Mouse (Mus musculus): Measurements from ENCODE around the gene 9130213A22Rik.

DNA sequence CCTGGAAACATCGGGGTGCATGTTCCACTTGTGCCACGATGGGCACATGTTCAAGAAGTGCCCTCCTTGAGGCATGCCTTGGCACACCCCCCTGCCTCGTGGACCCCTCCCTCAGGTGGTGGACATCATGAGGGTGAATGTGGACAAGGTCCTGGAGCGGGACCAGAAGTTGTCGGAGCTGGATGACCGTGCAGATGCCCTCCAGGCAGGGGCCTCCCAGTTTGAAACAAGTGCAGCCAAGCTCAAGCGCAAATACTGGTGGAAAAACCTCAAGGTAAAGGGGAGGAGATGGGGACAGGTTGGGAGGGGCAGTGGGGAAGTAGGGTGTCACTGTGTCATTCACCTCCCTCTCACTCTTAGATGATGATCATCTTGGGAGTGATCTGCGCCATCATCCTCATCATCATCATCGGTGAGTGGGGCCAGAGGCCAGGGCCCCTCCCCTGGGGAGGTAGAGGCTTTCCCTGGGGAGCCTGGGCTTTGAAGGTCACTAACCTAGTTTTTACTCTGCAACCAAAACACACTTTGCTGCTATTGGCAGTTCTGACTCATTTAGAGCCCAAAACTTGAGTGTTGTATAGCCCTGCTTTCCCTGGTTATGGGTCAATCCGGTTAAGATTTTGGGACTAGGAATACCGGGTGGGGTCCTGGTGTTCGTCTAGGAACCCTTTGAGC, 32.6 kb downstream of the 9130213A22Rik start:
- no peak for TF ChIP-seq ZC3H11A (IDR thresholded peaks at IDR 0.05; ENCODE audit: low read depth, low read length)
- TF ChIP-seq POLR2AphosphoS2 (IDR thresholded peaks at IDR 0.05; ENCODE audit: low read length): no peak
- no peak for TF ChIP-seq MYC (IDR thresholded peaks at IDR 0.05; ENCODE audit: low read depth, low read length)
- TF ChIP-seq TAL1 (IDR thresholded peaks at IDR 0.05; ENCODE audit: low read length): no peak
- TF ChIP-seq JUND (IDR thresholded peaks at IDR 0.05; ENCODE audit: low read depth, low read length): no peak
- TF ChIP-seq USF1 (IDR thresholded peaks at IDR 0.05; ENCODE audit: low read depth, low read length): no peak
- TF ChIP-seq CTCF (IDR thresholded peaks at IDR 0.05 in 2 of 3, conservative IDR thresholded peaks at IDR 0.05 in 1 of 3; ENCODE audit: control insufficient read depth in 1 of 3, insufficient read depth in 1 of 3, low read depth in 2 of 3, low read length in 3 of 3, poor library complexity in 1 of 3, severe bottlenecking in 1 of 3): no peak
- no peak for TF ChIP-seq POLR2A (IDR thresholded peaks at IDR 0.05; ENCODE audit: control insufficient read depth in 1 of 2, insufficient read depth in 1 of 2, low read depth in 1 of 2, low read length in 2 of 2, poor library complexity in 1 of 2)
- TF ChIP-seq MAFK (IDR thresholded peaks at IDR 0.05; ENCODE audit: borderline replicate concordance, low read depth, low read length): no peak
- TF ChIP-seq CHD2 (IDR thresholded peaks at IDR 0.05; ENCODE audit: low read length): no peak
- no peak for TF ChIP-seq MAX (IDR thresholded peaks at IDR 0.05; ENCODE audit: low read length)
- TF ChIP-seq EP300 (IDR thresholded peaks at IDR 0.05; ENCODE audit: low read depth in 1 of 2, low read length in 2 of 2): no peak
- no peak for TF ChIP-seq KAT2A (conservative IDR thresholded peaks at IDR 0.05; ENCODE audit: low read depth, low read length)

All from MEL (cell line).